8 mouse cellular contexts compared by ENCODE assay signal in genomic region chr15:90679760-90680579, GRCm38 (mm10). TPM values are rescaled to one million over a fixed set of nuclear protein-coding genes. Genes with fewer than 3 reads are reported as not detected.
DNase-seq lines count a peak whose midpoint lies in the region; ATAC-seq and TF ChIP-seq lines count a peak whose summit lies in the region.

No protein-coding gene starts in this region.

- no peaks in the 10 kb centered on the region for H3K9me3 ChIP-seq in lung, embryonic 14.5 days (ENCODE audit: low read depth, low read length)

- peak; percentile 76 for DNase-seq in Muller cell, postnatal 12 days (ENCODE audit: inconsistent ontology term)
- peak; percentile 14 for DNase-seq in cerebellum, adult 8-10 months
- DNase-seq in forelimb bud, embryonic 11.5 days (ENCODE audit: low read depth, low spot score) = peak; percentile 74
- peak; percentile 72 to 80 for DNase-seq in heart, postnatal 36 days
- peak; percentile 46 to 64 for DNase-seq in layer of hippocampus, adult 2 months (ENCODE audit: low spot score in 2 of 2)
- DNase-seq in lung, embryonic 14.5 days = peak; percentile 81
- peak; percentile 32 for DNase-seq in ovary, adult 18-20 months (ENCODE audit: low spot score)
- DNase-seq in urinary bladder, adult 18-20 months (ENCODE audit: low spot score in 2 of 2) = peak; percentile 49 to 56

- ATAC-seq in lung, embryonic 14.5 days (ENCODE audit: insufficient read depth) = peak; percentile 85

- H3K36me3 ChIP-seq in lung, embryonic 14.5 days (ENCODE audit: insufficient read depth) = no peaks in the 10 kb centered on the region

- H3K4me3 ChIP-seq in layer of hippocampus, adult 2 months = peak overlapping the region; percentile 62
- peak overlapping the region; percentile 61 for H3K4me3 ChIP-seq in lung, embryonic 14.5 days (ENCODE audit: low read depth, low read length)

- WGBS in lung, embryonic 14.5 days = 2% methylated on average over 36 of the region's 36 CpGs

- peak overlapping the region; percentile 57 for H3K9ac ChIP-seq in lung, embryonic 14.5 days

- peak overlapping the region; percentile 98 for H3K4me2 ChIP-seq in lung, embryonic 14.5 days

- no peaks in the 10 kb centered on the region for H3K27me3 ChIP-seq in lung, embryonic 14.5 days (ENCODE audit: insufficient read depth, low read length)

- peak overlapping the region; percentile 89 for H3K27ac ChIP-seq in layer of hippocampus, adult 2 months
- H3K27ac ChIP-seq in lung, embryonic 14.5 days (ENCODE audit: low read depth) = no peak overlapping the region

- intact Hi-C loops in heart, postnatal 36 days (cut with DNase I) = loop anchor here (5.0 kb wide), 3 partner anchors 73 to 428 kb away; no protein-coding TSS in a partner anchor

- no peaks in the 10 kb centered on the region for H3K4me1 ChIP-seq in lung, embryonic 14.5 days (ENCODE audit: insufficient read depth)

- TF ChIP-seq CTCF in layer of hippocampus, adult 2 months (conservative IDR thresholded peaks at IDR 0.05) = peak; percentile 99
- TF ChIP-seq CTCF in lung, embryonic 14.5 days (IDR thresholded peaks at IDR 0.05; ENCODE audit: low read depth) = peak; percentile 98

RNA-seq across cellular contexts. Expression of gene Cpne8, which starts 0.7 kb away (rescaled TPM):
- 1 to 10 TPM; 6.8 to 8.9 TPM for total RNA-seq in heart, postnatal 36 days (2021)
- total RNA-seq in layer of hippocampus, adult 2 months (2021) = 10 to 100 TPM; 30.5 to 30.6 TPM
- 13.9 and 16.4 TPM in 2 replicates for polyA plus RNA-seq in lung, embryonic 14.5 days (2014; fragmentation: Nextera tagmentation; extraction: Ambion mirVana)

Comparison
In these comparisons a context has a peak if more than half of its experiments do, and no peak if none do; other contexts are left out.
1. DNase-seq: peak in every context shown above with its lines; median percentile 81 in lung, embryonic 14.5 days; 76 in Muller cell, postnatal 12 days; 76 in heart, postnatal 36 days; 74 in forelimb bud, embryonic 11.5 days; 55 in layer of hippocampus, adult 2 months; 52 in urinary bladder, adult 18-20 months; 32 in ovary, adult 18-20 months; 14 in cerebellum, adult 8-10 months.